Mouse (Mus musculus) neural tube, embryonic 15.5 days (tissue): ENCODE measurements around the gene Arhgef40. TPM values are rescaled to one million over a fixed set of nuclear protein-coding genes. Genes with fewer than 3 reads are reported as not detected.

Source experiments
- ATAC-seq: fragments of 200-750 bp; cut with Nextera tagmentation; 2 replicates; pipeline ENCODE4 v1.8.0; 2017; ENCODE audit warnings: mild to moderate bottlenecking, moderate TSS enrichment, moderate library complexity; ENCODE audit not compliant: low FRiP score
- H3K27ac ChIP-seq: fragments of 300-500 bp; sonication (generic); replicated peaks from 2 replicates; pipeline ENCODE4 v1.5.1; 2015; ENCODE audit warnings: mild to moderate bottlenecking, inconsistent platforms
- H3K27me3 ChIP-seq: fragments of 300-500 bp; sonication (generic); replicated peaks from 2 replicates; pipeline ENCODE4 v1.6.1; 2015; ENCODE audit warnings: inconsistent platforms
- H3K36me3 ChIP-seq: fragments of 300-500 bp; sonication (generic); 2 replicates; pipeline ENCODE4 v1.6.1; 2015; ENCODE audit warnings: inconsistent platforms
- H3K4me1 ChIP-seq: fragments of 300-500 bp; sonication (generic); 2 replicates; pipeline ENCODE4 v1.6.1; 2015; ENCODE audit warnings: inconsistent platforms
- H3K4me2 ChIP-seq: fragments of 300-500 bp; sonication (generic); 2 replicates; pipeline ENCODE4 v1.6.1; 2015; ENCODE audit warnings: inconsistent platforms, mild to moderate bottlenecking, moderate library complexity
- H3K4me3 ChIP-seq: fragments of 300-500 bp; sonication (generic); replicated peaks from 2 replicates; pipeline ENCODE4 v1.5.1; 2015; ENCODE audit warnings: mild to moderate bottlenecking, inconsistent platforms
- H3K9ac ChIP-seq: fragments of 300-500 bp; sonication (generic); replicated peaks from 2 replicates; pipeline ENCODE4 v1.6.1; 2015; ENCODE audit warnings: mild to moderate bottlenecking, inconsistent platforms
- H3K9me3 ChIP-seq: fragments of 300-500 bp; sonication (generic); replicated peaks from 2 replicates; pipeline ENCODE4 v1.6.1; 2016; ENCODE audit warnings: inconsistent platforms
- WGBS: fragments of 180-500 bp; shearing (Covaris S2); methylation state at CpG from one replicate; pipeline ENCODE4 v1.1.7; 2015; ENCODE audit warnings: mixed read lengths; 5-methylcytosine and 5-hydroxymethylcytosine counted together
- polyA plus RNA-seq: library from polyadenylated mRNA; unstranded; fragments of >200 nt; fragmentation: Nextera tagmentation; extraction: Ambion mirVana; gene quantifications from 2 replicates; pipeline ENCODE4 v1.2.1, GENCODE M21; 2015

The Arhgef40 gene
- polyA plus RNA-seq, 1 experiment from 2014 or later: 82.7 TPM

GRCm38 (mm10) chr14:51985301-51986152, 1.0 kb downstream of the Arhgef40 start:
- under 1% methylated on average over 27 of the region's 27 CpGs for WGBS
- Histone ChIP-seq H3K4me3 (peak overlapping the region; percentile 73), H3K27ac (peak overlapping the region; percentile 91), H3K9ac (peak overlapping the region; percentile 87), H3K9me3 (no peaks in the 10 kb centered on the region), H3K4me2 (peak overlapping the region; percentile 93), H3K27me3 (no peaks in the 10 kb centered on the region), H3K4me1 (peaks cover 54% of the 10 kb centered on the region), H3K36me3 (peaks cover 33% of the 10 kb centered on the region)
- peak; percentile 41 for ATAC-seq

DNA sequence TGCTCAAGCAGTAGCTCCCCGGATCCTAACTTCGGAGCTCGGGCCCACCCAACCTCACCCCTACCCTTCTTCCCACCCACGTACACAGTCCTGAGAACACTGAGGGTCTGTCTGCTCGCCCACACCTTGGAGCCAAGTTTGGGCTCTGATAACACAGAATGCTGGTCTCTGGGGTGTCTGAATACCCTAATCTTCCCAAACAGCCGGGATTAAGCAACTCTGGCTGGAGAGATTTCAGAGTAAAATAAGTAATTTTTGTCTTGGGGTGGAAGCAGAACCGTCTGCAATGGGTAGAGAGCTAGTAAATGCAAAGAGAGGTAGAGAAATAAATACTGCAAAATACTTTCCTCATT, 1.6 kb downstream of the Arhgef40 start:
- WGBS: 6% methylated on average over 7 of the region's 7 CpGs
- Histone ChIP-seq H3K36me3 (peaks cover 39% of the 10 kb centered on the region), H3K4me3 (peak overlapping the region; percentile 73), H3K27ac (peak overlapping the region; percentile 91), H3K4me1 (peaks cover 54% of the 10 kb centered on the region), H3K9ac (peak overlapping the region; percentile 87), H3K27me3 (no peaks in the 10 kb centered on the region), H3K9me3 (no peaks in the 10 kb centered on the region), H3K4me2 (peak overlapping the region; percentile 93)
- no peak for ATAC-seq

DNA sequence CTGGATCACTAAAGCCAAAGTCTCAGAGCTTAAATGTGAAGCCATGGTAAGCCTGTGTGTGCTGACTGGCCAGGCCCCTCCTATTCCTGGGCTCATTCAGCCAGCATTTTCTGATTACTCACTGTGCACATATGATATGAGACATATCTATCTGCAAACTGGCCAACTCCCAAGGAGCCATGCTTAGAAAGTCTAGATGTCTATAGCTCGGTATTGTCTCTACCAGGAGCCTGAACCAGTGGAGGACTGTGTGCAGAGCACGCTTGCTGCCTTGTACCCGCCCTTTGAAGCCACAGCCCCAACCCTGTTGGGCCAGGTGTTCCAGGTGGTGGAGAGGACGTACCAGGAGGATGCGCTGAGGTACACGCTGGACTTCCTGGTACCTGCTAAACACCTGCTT, 2.7 kb downstream of the Arhgef40 start:
- 95% methylated on average over 6 of the region's 6 CpGs for WGBS

DNA sequence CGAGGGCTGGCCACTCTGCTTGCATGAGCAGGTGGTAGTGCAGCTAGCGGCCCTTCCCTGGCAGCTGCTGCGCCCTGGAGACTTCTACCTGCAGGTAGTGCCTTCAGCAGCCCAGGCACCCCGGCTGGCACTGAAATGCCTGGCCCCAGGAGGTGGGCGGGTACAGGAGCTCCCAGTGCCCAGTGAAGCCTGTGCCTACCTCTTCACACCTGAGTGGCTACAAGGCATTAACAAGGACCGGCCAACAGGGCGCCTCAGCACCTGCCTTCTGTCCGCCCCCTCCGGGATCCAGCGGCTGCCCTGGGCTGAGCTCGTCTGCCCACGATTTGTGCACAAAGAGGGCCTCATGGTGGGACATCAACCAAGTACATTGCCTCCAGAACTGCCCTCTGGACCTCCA, 4.2 kb downstream of the Arhgef40 start:
- Histone ChIP-seq H3K27ac (no peak overlapping the region), H3K4me3 (no peak overlapping the region), H3K9ac (no peak overlapping the region), H3K9me3 (no peaks in the 10 kb centered on the region), H3K36me3 (peaks cover 63% of the 10 kb centered on the region), H3K4me2 (no peak overlapping the region), H3K4me1 (peaks cover 48% of the 10 kb centered on the region), H3K27me3 (no peaks in the 10 kb centered on the region)
- 80% methylated on average over 12 of the region's 12 CpGs for WGBS
- ATAC-seq: no peak

More for the DNA sequence above, 2.7 kb downstream of the Arhgef40 start:
- H3K27ac ChIP-seq: no peak overlapping the region
- no peak for ATAC-seq
- no peaks in the 10 kb centered on the region for H3K9me3 ChIP-seq
- no peak overlapping the region for H3K4me3 ChIP-seq
- H3K27me3 ChIP-seq: no peaks in the 10 kb centered on the region
- H3K4me2 ChIP-seq: peak overlapping the region; percentile 93
- no peak overlapping the region for H3K9ac ChIP-seq
- peaks cover 54% of the 10 kb centered on the region for H3K4me1 ChIP-seq
- peaks cover 49% of the 10 kb centered on the region for H3K36me3 ChIP-seq

- no peak for ATAC-seq
- Histone ChIP-seq H3K9me3 (no peaks in the 10 kb centered on the region), H3K36me3 (peaks cover 70% of the 10 kb centered on the region), H3K4me2 (no peak overlapping the region), H3K27ac (no peak overlapping the region), H3K9ac (peak overlapping the region; percentile 1; the same call in 1 of the 2 replicates), H3K4me3 (no peak overlapping the region), H3K4me1 (peaks cover 43% of the 10 kb centered on the region), H3K27me3 (no peaks in the 10 kb centered on the region)
- WGBS: 68% methylated on average over 12 of the region's 12 CpGs
Observed at GRCm38 (mm10) chr14:51989461-51989970, 5.0 kb downstream of the Arhgef40 start.

DNA sequence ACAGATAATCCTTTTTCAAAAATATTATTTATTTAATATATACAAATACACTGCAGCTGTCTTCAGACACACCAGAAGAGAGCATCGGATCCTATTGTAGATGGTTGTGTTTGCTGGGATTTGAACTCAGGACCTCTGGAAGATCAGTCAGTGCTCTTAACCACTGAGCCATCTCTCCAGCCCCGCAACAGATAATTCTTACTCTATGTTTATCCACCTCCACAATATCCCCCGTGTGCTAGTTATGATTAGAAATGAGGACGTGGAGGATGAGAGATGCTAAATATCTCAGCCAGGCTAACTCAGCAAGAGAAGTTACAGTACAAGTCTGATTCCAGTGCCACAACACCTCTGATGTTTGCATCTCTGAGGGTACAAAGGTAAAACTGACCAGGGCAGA, 9.9 kb downstream of the Arhgef40 start:
- 92% methylated on average over 4 of the region's 4 CpGs for WGBS
- Histone ChIP-seq H3K9ac (no peak overlapping the region), H3K4me2 (no peak overlapping the region), H3K27ac (no peak overlapping the region), H3K9me3 (no peaks in the 10 kb centered on the region), H3K4me1 (peaks cover 7% of the 10 kb centered on the region), H3K36me3 (peaks cover 95% of the 10 kb centered on the region), H3K27me3 (no peaks in the 10 kb centered on the region), H3K4me3 (no peak overlapping the region)
- no peak for ATAC-seq

DNA sequence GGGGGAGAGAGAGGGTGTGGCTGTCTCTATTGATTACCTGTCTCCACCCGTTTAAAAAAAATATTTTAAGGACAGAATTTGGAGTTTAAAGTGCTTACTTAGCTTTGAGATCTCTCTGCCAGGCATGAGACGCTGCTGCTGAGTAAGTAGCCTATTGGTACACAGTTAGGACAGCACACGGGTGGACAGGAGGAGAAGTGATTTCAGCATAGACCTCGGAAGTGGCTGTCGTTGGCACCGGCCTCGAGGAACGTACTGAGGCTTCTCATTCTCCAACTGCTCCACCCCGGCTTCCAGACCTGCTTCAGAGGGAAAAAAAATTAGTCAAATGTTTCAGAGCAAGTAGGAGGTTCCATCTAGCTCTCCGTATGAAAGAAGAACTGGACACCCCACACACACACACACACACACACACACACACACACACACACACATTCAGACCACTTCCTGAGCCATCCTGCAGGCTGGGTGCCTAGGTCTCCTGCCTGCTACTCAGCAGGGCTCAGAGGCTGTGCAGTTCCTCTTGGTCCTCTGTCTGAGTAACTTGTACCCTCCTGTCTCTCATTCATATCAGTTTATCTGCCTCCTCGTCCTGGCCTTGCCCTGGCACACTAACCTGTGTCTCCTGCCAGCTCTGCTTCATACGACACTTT, 10.8 kb downstream of the Arhgef40 start:
- 89% methylated on average over 12 of the region's 12 CpGs for WGBS
- H3K27ac ChIP-seq: no peak overlapping the region
- no peak overlapping the region for H3K4me3 ChIP-seq
- H3K36me3 ChIP-seq: peaks cover 95% of the 10 kb centered on the region
- no peak for ATAC-seq
- no peaks in the 10 kb centered on the region for H3K9me3 ChIP-seq
- no peaks in the 10 kb centered on the region for H3K4me1 ChIP-seq
- H3K4me2 ChIP-seq: no peak overlapping the region
- H3K9ac ChIP-seq: no peak overlapping the region
- no peaks in the 10 kb centered on the region for H3K27me3 ChIP-seq

- Histone ChIP-seq H3K4me2 (no peak overlapping the region), H3K4me3 (no peak overlapping the region), H3K4me1 (no peaks in the 10 kb centered on the region), H3K27me3 (no peaks in the 10 kb centered on the region), H3K9me3 (no peaks in the 10 kb centered on the region), H3K27ac (no peak overlapping the region), H3K9ac (no peak overlapping the region), H3K36me3 (peaks cover 92% of the 10 kb centered on the region)
- 93% methylated on average over 13 of the region's 13 CpGs for WGBS
- ATAC-seq: no peak
Observed at GRCm38 (mm10) chr14:51996231-51996841, 11.8 kb downstream of the Arhgef40 start.

GRCm38 (mm10) chr14:51996866-51997265, 12.3 kb downstream of the Arhgef40 start:
- no peak overlapping the region for H3K4me2 ChIP-seq
- H3K9ac ChIP-seq: no peak overlapping the region
- H3K27me3 ChIP-seq: no peaks in the 10 kb centered on the region
- H3K4me1 ChIP-seq: no peaks in the 10 kb centered on the region
- no peaks in the 10 kb centered on the region for H3K9me3 ChIP-seq
- 56% methylated on average over 17 of the region's 17 CpGs for WGBS
- peaks cover 90% of the 10 kb centered on the region for H3K36me3 ChIP-seq
- no peak overlapping the region for H3K27ac ChIP-seq
- no peak overlapping the region for H3K4me3 ChIP-seq
- ATAC-seq: peak; percentile 38; the same call in 1 of the 2 replicates

DNA sequence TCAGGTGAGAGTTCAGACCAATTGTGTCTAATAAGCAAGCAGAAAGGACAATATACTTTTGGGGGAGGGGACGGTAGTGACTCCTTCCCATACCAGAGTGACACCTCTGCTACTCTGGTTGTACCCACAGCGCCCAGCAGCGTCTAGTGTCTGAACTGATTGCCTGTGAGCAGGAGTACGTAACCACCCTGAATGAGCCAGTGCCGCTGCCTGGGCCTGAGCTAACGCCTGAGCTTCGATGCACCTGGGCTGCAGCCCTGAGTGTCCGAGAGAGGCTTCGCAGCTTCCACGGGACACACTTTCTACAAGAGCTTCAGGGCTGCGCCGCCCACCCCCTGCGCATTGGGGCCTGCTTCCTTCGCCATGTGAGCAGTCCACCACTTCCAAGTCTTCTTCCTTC, 13.0 kb downstream of the Arhgef40 start:
- no peaks in the 10 kb centered on the region for H3K27me3 ChIP-seq
- no peak overlapping the region for H3K9ac ChIP-seq
- no peak for ATAC-seq
- no peak overlapping the region for H3K27ac ChIP-seq
- WGBS: 91% methylated on average over 14 of the region's 14 CpGs
- peaks cover 90% of the 10 kb centered on the region for H3K36me3 ChIP-seq
- no peaks in the 10 kb centered on the region for H3K4me1 ChIP-seq
- H3K4me3 ChIP-seq: no peak overlapping the region
- no peaks in the 10 kb centered on the region for H3K9me3 ChIP-seq
- no peak overlapping the region for H3K4me2 ChIP-seq

GRCm38 (mm10) chr14:52003981-52004495, 19.5 kb downstream of the Arhgef40 start:
- Histone ChIP-seq H3K4me1 (peaks cover 44% of the 10 kb centered on the region), H3K27ac (peak overlapping the region; percentile 87), H3K9me3 (no peaks in the 10 kb centered on the region), H3K4me3 (peak overlapping the region; percentile 24), H3K4me2 (peak overlapping the region; percentile 50), H3K36me3 (peaks cover 74% of the 10 kb centered on the region), H3K9ac (0 out of 2 replicates have a peak overlapping the region, but pooled peaks have one; percentile 28), H3K27me3 (no peaks in the 10 kb centered on the region)
- ATAC-seq: peak; percentile 85
- 9% methylated on average over 16 of the region's 16 CpGs for WGBS
